Mouse (Mus musculus) megakaryocyte, embryonic 14.5 days (primary cell): ENCODE measurements around the gene Svs1. TPM values are rescaled to one million over a fixed set of nuclear protein-coding genes. Genes with fewer than 3 reads are reported as not detected.
"Not testable (repeated sequence)": the region's sequence is repeated elsewhere in the genome, so short reads cannot be mapped to it uniquely, and the experiment has no call there.

Source experiments
- H3K27me3 ChIP-seq: replicated peaks from 2 replicates; pipeline ENCODE3; 2012; ENCODE audit warnings: inconsistent platforms
- H3K36me3 ChIP-seq: replicated peaks from 2 replicates; pipeline ENCODE3; 2012; ENCODE audit warnings: low read length, inconsistent platforms, mixed read lengths
- H3K4me1 ChIP-seq: 2 replicates; pipeline ENCODE4 v1.6.1; 2012; ENCODE audit warnings: inconsistent platforms
- H3K4me3 ChIP-seq: replicated peaks from 2 replicates; pipeline ENCODE3; 2012; ENCODE audit warnings: moderate library complexity, mild to moderate bottlenecking, inconsistent platforms
- H3K9me3 ChIP-seq: 2 replicates; pipeline ENCODE4 v1.6.1; 2012; ENCODE audit warnings: inconsistent platforms
- FLI1 ChIP-seq: IDR thresholded peaks from 2 replicates; pipeline ENCODE4 v1.6.1; 2012; ENCODE audit warnings: low read length, inconsistent platforms, mixed read lengths
- GATA1 ChIP-seq: IDR thresholded peaks from 3 replicates; pipeline ENCODE4 v1.6.1; 2012; ENCODE audit warnings: mixed read lengths, low read length, inconsistent platforms, borderline replicate concordance
- polyA plus RNA-seq: library from polyadenylated mRNA; stranded (reverse); fragments of >175 nt; gene quantifications from 2 replicates; pipeline ENCODE4 v1.2.3, GENCODE M21; 2012; ENCODE audit warnings: low replicate concordance; ENCODE audit not compliant: insufficient read depth

Svs1 gene
- not detected in 2 replicates for polyA plus RNA-seq

DNA sequence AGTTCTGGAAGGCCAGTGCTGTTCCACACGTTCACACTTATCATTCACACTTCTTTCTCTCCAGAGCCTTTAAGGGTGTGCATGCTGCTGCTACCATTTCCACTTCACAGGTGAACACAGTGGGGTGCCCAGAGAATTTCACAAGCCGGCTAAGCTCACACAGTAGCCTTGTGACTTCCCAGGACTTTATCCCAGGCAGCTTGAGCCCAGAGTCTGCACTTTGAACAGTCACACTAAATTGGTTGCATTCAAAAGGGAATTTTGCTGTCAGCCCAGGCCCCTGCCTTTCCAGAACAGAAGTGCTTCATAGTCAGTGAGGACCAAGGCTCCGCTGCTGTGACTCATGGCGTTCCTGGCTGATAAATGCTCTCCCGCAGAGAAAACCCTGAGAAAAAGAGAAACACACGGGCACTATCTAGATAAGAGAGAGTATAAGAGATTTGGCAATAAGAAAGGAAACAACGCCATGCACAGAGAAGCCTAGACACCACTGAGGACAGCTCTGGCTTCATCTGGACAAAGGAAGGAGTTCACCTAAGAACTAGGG lies at the start of gene Svs1:
TSS of gene Svs1 (plus strand) at position 418 of the 547 bp plus-strand sequence.
- Histone ChIP-seq H3K27me3 (peaks cover 30% of the 10 kb centered on the region), H3K4me1 (no peaks in the 10 kb centered on the region), H3K9me3 (no peaks in the 10 kb centered on the region), H3K4me3 (no peak within 1 kb of the TSS), H3K36me3 (no peaks in the 10 kb centered on the region)
- TF ChIP-seq FLI1: no peak
- TF ChIP-seq GATA1: no peak

DNA sequence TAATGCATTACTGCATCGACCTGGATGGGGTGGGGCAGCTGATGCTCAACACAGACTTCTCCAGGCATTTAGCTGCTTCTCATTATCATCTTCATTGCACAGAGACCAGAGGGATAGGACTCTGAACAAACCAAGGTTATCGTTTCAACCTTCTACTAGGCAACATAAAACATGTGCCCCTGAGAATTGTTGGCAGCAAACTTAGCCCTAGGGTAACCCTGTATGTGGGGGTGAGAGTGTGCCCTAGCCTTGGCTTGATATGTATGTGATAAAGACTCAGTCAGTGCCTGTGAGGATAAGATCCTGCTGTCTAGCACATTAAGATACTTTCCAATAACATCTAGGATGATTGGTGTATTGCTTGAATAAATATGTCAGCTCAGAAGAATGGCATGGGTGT lies 37.1 kb upstream of the Svs1 start:
- TF ChIP-seq GATA1 (no peak), FLI1 (no peak)
- H3K36me3 ChIP-seq: no peaks in the 10 kb centered on the region
- peaks cover 14% of the 10 kb centered on the region for H3K9me3 ChIP-seq
- H3K4me3 ChIP-seq: no peak overlapping the region
- peaks cover 9% of the 10 kb centered on the region for H3K27me3 ChIP-seq
- H3K4me1 ChIP-seq: no peaks in the 10 kb centered on the region

DNA sequence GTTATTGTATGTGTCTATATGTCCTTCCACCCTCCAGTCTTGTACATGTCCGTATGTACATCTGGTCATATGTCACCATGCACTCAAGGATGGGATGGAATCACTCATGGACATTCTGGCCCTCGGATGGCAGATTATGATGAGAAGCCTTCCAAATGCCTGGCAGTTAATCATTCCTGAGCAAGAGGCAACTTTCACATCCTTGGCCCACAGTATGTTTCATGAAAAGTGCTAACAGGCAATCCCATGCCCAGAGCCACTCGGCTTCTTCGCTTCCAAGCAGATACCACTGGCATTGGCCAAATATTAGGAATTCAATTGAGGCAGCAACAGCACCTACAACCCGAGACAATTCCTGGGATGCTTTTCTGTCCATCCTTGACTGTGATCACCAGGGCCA lies 36.0 kb upstream of the Svs1 start:
- H3K36me3 ChIP-seq: no peaks in the 10 kb centered on the region
- H3K9me3 ChIP-seq: peaks cover 5% of the 10 kb centered on the region; the same call in 1 of the 2 replicates
- no peak overlapping the region for H3K4me3 ChIP-seq
- TF ChIP-seq FLI1 (no peak), GATA1 (no peak)
- H3K4me1 ChIP-seq: no peaks in the 10 kb centered on the region
- H3K27me3 ChIP-seq: peaks cover 13% of the 10 kb centered on the region

DNA sequence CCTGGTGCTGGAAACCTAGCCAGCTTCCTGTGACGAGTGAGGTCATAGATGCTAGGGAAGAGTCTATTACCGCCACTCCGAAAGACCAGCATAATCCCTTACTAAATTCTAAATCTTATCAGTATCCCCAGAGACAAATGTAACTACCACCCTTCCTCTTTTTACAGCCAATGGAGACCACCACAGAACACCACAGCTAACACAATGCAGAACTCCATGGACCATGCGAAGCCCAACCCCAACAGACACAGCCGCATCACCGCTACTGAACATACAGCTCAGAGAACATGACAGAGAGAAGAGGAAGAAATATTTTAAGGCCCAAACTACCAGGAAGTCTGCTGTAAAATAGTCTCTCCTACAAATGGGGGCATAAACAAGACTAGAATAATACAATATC lies 35.0 kb upstream of the Svs1 start:
- TF ChIP-seq GATA1 (no peak), FLI1 (no peak)
- Histone ChIP-seq H3K4me3 (no peak overlapping the region), H3K9me3 (peaks cover 3% of the 10 kb centered on the region; the same call in 1 of the 2 replicates), H3K27me3 (peaks cover 14% of the 10 kb centered on the region), H3K4me1 (no peaks in the 10 kb centered on the region), H3K36me3 (no peaks in the 10 kb centered on the region)

DNA sequence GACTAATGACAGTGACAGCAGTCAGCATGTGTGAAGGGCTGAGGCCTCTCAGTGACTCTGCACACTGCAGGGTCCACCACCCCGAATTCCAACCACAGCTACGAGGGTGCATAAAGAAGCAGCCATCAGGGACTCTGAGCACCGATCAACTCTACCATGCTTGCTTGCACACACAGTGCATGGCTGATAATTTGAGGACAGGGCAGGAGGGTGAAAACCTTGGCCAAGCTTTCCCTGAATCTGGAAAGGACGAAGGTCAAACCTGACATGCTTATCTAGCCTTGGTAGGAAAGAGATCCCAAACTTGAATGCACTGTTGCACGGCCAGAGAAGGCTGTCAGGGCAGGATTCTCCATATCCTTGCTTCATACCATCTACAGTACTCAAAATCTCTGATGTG lies 33.4 kb upstream of the Svs1 start:
- TF ChIP-seq FLI1: no peak
- Histone ChIP-seq H3K4me3 (no peak overlapping the region), H3K36me3 (no peaks in the 10 kb centered on the region), H3K4me1 (no peaks in the 10 kb centered on the region), H3K9me3 (no peaks in the 10 kb centered on the region), H3K27me3 (peaks cover 18% of the 10 kb centered on the region)

DNA sequence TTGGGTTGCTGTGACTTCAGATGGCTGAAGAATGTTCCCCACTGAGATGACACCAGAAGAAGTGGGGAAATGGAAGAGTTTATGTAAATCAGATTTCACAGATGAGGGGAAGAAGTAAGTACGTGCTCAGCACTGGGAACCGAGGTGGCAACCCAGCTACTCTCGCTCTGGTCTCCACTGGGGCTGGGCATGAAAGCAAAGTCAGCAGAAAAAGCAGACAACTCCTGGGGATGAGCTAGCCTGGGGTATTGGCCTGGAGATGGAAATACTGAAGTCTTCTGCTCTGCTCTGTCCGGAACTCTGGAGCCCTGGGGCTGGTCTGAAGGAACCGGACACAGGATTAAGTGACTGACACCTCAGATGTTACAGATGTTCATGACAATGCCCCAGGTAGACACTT lies 32.5 kb upstream of the Svs1 start:
- no peaks in the 10 kb centered on the region for H3K9me3 ChIP-seq
- no peak overlapping the region for H3K4me3 ChIP-seq
- H3K27me3 ChIP-seq: peaks cover 18% of the 10 kb centered on the region
- no peaks in the 10 kb centered on the region for H3K4me1 ChIP-seq
- no peaks in the 10 kb centered on the region for H3K36me3 ChIP-seq
- TF ChIP-seq FLI1 (no peak), GATA1 (no peak)

DNA sequence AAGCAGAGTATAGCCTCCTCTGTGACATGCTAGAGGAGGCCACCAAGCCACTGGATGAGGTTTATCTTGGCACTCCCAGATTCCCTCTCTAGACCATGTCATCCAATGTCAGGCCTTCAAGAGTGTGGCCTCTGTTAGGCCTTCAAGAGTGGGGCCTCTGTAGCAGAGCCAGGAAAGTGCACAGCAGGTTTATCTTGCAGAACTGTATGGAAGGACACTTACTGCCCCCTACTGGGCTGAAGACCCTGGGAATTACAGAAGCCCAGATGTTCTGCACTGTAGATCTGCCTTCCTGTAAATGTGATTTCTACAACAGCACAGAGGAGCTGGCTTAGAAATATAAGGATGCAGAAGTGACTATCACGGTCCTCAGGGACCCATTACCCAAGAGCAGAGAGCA lies 31.7 kb upstream of the Svs1 start:
- no peaks in the 10 kb centered on the region for H3K36me3 ChIP-seq
- no peak overlapping the region for H3K4me3 ChIP-seq
- TF ChIP-seq GATA1 (no peak), FLI1 (no peak)
- H3K27me3 ChIP-seq: peaks cover 18% of the 10 kb centered on the region
- H3K4me1 ChIP-seq: no peaks in the 10 kb centered on the region
- no peaks in the 10 kb centered on the region for H3K9me3 ChIP-seq

DNA sequence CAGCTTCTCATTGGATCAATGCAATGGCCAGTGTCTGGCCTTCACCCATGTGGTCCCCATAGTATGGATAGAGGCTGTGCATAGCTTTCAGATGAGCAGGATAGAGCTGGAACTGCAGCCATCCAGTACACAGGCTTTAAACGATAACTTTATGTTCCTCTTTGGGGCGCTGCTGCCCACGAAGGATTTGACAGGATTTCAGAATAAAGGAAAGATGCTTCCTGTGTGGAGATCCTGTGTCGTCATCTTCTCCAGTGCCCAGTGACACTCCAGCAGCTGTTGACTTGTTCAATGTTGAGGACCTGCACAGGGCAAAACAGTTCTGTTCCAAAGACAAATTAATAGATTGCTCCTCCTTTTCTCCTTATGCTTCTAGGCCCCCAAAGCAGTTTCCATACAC lies 29.9 kb upstream of the Svs1 start:
- Histone ChIP-seq H3K36me3 (no peaks in the 10 kb centered on the region), H3K27me3 (peaks cover 21% of the 10 kb centered on the region), H3K9me3 (no peaks in the 10 kb centered on the region), H3K4me3 (no peak overlapping the region), H3K4me1 (no peaks in the 10 kb centered on the region)
- no peak for TF ChIP-seq GATA1
- no peak for TF ChIP-seq FLI1

DNA sequence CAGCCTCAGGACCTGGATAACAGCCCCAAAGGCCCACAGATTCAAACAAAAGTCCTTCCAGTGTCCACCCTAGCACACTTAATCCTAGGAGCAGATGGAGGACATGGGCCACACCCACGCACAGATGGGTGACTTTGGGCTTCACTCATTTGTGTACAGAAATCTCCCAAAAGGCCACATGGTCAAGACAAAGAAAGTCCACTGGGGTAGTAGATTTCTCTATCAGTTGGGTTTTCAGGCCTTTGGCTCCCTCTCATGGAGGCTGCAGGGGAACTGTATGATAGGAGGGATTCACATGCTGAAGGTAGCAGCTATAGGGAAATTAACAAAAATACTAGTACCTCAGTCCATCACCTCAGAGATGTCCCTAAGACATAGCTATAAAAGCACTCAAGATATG lies 28.6 kb upstream of the Svs1 start:
- H3K27me3 ChIP-seq: peaks cover 19% of the 10 kb centered on the region
- H3K36me3 ChIP-seq: no peaks in the 10 kb centered on the region
- no peaks in the 10 kb centered on the region for H3K4me1 ChIP-seq

DNA sequence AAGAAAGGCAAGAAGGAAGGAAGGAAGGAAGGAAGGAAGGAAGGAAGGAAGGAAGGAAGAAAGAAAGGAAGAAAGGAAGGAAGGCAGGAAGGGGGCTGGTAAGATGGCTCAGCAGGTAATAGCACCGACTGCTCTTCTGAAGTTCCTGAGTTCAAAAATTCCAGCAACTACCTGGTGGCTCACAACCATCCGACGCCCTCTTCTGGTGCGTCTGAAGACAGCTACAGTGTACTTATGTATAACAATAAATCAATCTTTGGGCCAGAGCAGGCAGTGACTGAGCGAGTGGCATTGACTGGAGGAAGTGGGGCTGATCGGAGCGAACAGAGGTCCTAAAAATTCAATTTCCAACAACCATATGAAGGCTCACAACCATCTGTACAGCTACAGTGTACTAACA lies 27.5 kb upstream of the Svs1 start:
- not testable (repeated sequence) for H3K4me1 ChIP-seq, H3K36me3 ChIP-seq, H3K4me3 ChIP-seq, H3K9me3 ChIP-seq
- peaks cover 25% of the 10 kb centered on the region for H3K27me3 ChIP-seq

More for the DNA sequence above, 28.6 kb upstream of the Svs1 start:
- TF ChIP-seq GATA1: no peak
- TF ChIP-seq FLI1: no peak
- no peak overlapping the region for H3K4me3 ChIP-seq
- H3K9me3 ChIP-seq: no peaks in the 10 kb centered on the region

DNA sequence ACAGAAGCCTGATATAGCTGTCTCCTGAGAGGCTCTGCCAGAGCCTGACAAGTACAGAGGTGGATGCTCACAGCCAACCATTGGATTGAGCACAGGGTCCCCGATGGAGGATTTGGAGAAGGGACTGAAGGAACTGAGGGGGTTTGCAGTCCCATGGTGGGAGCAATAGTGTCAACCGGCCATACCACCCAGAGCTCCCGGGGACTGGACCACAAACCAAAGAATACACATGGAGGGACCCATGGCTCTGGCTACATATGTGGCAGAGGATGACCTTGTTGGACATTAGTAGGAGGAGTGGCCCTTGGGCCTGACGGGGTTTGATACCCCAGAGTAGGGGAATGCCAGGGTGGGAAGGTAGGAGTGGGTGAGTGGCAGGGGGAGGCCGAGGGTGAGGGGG lies 20.0 kb upstream of the Svs1 start:
- not testable (repeated sequence) for H3K4me3 ChIP-seq, H3K36me3 ChIP-seq

More for the DNA sequence above, 20.0 kb upstream of the Svs1 start:
- H3K27me3 ChIP-seq: peaks cover 19% of the 10 kb centered on the region
- H3K4me1 ChIP-seq, H3K9me3 ChIP-seq: not testable (repeated sequence)
